Mouse (Mus musculus) neutrophil, adult 65 days (primary cell): ENCODE data around the gene Pgrmc2. TPM values are rescaled to one million over a fixed set of nuclear protein-coding genes. Genes with fewer than 3 reads are reported as not detected.

Experiments used
- total RNA-seq: library from RNA; stranded (reverse); gene quantifications from 2 replicates; pipeline ENCODE4 v1.2.4, GENCODE M21; 2023

Gene Pgrmc2
- 9.8 and 13.0 TPM in 2 replicates for total RNA-seq

DNA sequence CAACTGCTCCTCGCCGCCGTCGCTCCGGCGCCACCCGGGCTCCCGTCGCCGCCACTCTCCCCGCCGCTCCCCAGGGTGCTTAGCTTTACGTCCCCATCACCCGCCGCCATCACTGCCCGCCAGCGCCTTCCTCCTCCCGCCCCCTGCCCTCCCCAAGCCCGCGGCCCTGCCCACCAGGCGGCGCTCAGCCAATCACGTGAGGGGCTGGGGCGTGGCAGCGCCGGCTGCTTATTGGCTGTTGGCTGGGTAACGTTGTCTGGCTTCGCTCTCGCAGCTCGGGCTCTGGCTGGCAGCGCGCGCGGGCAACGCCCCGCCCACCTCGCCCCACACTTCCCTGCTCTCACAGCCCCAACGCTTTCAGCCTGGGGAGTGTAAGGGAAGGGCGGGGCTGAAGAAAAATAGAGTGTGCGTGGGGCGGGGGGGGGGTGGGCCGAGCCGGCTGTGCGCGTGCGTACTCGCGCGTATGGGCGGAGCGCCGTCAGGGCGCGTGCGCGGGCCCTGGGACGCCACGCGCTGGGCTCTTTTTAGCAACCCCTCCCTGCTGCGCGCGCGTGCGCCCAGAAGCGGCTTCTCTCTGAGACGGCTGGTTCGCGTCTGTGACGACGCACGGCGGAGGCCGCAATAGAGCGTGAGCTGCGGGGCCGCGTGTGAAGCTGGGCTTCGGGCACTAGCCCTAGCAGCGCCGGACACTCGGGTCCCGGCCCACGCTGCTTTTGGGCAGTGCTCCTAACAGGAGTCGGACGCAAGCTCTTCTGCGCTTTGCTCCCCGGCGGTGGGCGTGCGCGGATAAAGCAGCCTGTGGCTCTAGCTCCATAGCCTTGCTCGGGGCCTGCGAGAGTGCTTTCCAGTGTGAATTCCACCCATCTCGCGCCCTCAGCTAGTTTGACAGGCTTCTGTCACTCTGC is at the start of gene Pgrmc2:
Gene Pgrmc2 (minus strand): TSS at position 162 of the 905 bp plus-strand sequence.

Other genes starting within 250 kb of the Pgrmc2 start
- 8.5 and 9.4 TPM in 2 replicates for gene Mfsd8, start 236.2 kb downstream of the Pgrmc2 start, total RNA-seq
- gene Abhd18, start 236.1 kb downstream of the Pgrmc2 start, total RNA-seq = 5.6 and 7.8 TPM in 2 replicates
- gene 1700034I23Rik, start 180.5 kb downstream of the Pgrmc2 start, total RNA-seq = not detected in 2 replicates
- 19.5 and 24.0 TPM in 2 replicates for gene Larp1b, start 133.2 kb downstream of the Pgrmc2 start, total RNA-seq